Mouse (Mus musculus) cerebellum, adult 2 months (tissue): ENCODE results near the gene Melk.

Source experiments
- CTCF ChIP-seq: fragments of 200-500 bp; IDR thresholded peaks from 2 replicates; pipeline ENCODE4 v1.5.1; 2011; ENCODE audit warnings: low read depth, mild to moderate bottlenecking, control low read depth, low read length, moderate library complexity, borderline replicate concordance; ENCODE audit not compliant: insufficient read depth
- POLR2A ChIP-seq: fragments of 200-500 bp; IDR thresholded peaks from 2 replicates; pipeline ENCODE4 v1.6.1; 2011; ENCODE audit warnings: low read length, control low read depth, borderline replicate concordance; ENCODE audit not compliant: insufficient read depth

- TF ChIP-seq CTCF, result no peak
- no peak for TF ChIP-seq POLR2A
Measured at GRCm38 (mm10) chr4:44267437-44267836, 33.2 kb upstream of the Melk start.
